Mouse (Mus musculus) MEL (cell line): ENCODE measurements around the gene Prdx1.

Experiments
- CTCF ChIP-seq, 3 experiments: IDR thresholded peaks in 2 of 3; conservative IDR thresholded peaks in 1 of 3; 2 replicates each; pipeline ENCODE4 v1.5.1; 2011 to 2012; ENCODE audit warnings: low read length in 3 of 3, low read depth in 2 of 3, mild to moderate bottlenecking in 2 of 3, improper control_type of control experiment in 1 of 3, inconsistent platforms in 1 of 3, mixed read lengths in 1 of 3, moderate library complexity in 1 of 3; ENCODE audit not compliant: control insufficient read depth in 1 of 3, insufficient read depth in 1 of 3, poor library complexity in 1 of 3, severe bottlenecking in 1 of 3
- E2F4 ChIP-seq: IDR thresholded peaks from 2 replicates; pipeline ENCODE4 v1.6.1; 2011; ENCODE audit warnings: low read depth, low read length, improper control_type of control experiment, borderline replicate concordance
- ELF1 ChIP-seq: IDR thresholded peaks from 2 replicates; pipeline ENCODE4 v1.6.1; 2014; ENCODE audit warnings: low read depth, mild to moderate bottlenecking, inconsistent platforms, low read length, improper control_type of control experiment, moderate library complexity
- EP300 ChIP-seq, 2 experiments: IDR thresholded peaks; 2 replicates each; pipeline ENCODE4 v1.6.1; 2011; ENCODE audit warnings: improper control_type of control experiment in 2 of 2, low read length in 2 of 2, low read depth in 1 of 2, mild to moderate bottlenecking in 1 of 2
- MEF2A ChIP-seq: IDR thresholded peaks from 2 replicates; pipeline ENCODE4 v1.6.1; 2014; ENCODE audit warnings: low read depth, mild to moderate bottlenecking, inconsistent platforms, low read length, improper control_type of control experiment; ENCODE audit not compliant: poor library complexity, insufficient replicate concordance, severe bottlenecking; ENCODE audit errors: extremely low read depth
- NRF1 ChIP-seq: IDR thresholded peaks from 2 replicates; pipeline ENCODE4 v1.6.1; 2014; ENCODE audit warnings: low read depth, mild to moderate bottlenecking, inconsistent platforms, low read length, improper control_type of control experiment, moderate library complexity; ENCODE audit not compliant: poor library complexity, insufficient read depth, severe bottlenecking
- POLR2A ChIP-seq, 2 experiments: IDR thresholded peaks; 2 replicates each; pipeline ENCODE4 v1.6.1; 2011 to 2012; ENCODE audit warnings: low read length in 2 of 2, mild to moderate bottlenecking in 2 of 2, control low read depth in 1 of 2, improper control_type of control experiment in 1 of 2, low read depth in 1 of 2, moderate library complexity in 1 of 2; ENCODE audit not compliant: control insufficient read depth in 1 of 2, insufficient read depth in 1 of 2, poor library complexity in 1 of 2
- RCOR1 ChIP-seq: IDR thresholded peaks from 2 replicates; pipeline ENCODE4 v1.6.1; 2012; ENCODE audit warnings: low read depth, mild to moderate bottlenecking, inconsistent platforms, low read length, improper control_type of control experiment
- SIN3A ChIP-seq: IDR thresholded peaks from 2 replicates; pipeline ENCODE4 v1.6.1; 2012; ENCODE audit warnings: low read length, improper control_type of control experiment, inconsistent platforms
- SMC3 ChIP-seq: IDR thresholded peaks from 2 replicates; pipeline ENCODE4 v1.6.1; 2011; ENCODE audit warnings: low read depth, low read length, improper control_type of control experiment
- TAL1 ChIP-seq: IDR thresholded peaks from 2 replicates; pipeline ENCODE4 v1.6.1; 2012; ENCODE audit warnings: mild to moderate bottlenecking, inconsistent platforms, low read length, moderate library complexity, mixed read lengths
- USF2 ChIP-seq, 2 experiments: IDR thresholded peaks; 2 replicates each; pipeline ENCODE4 v1.6.1; 2011 to 2012; ENCODE audit warnings: improper control_type of control experiment in 2 of 2, low read length in 2 of 2, borderline replicate concordance in 1 of 2, inconsistent platforms in 1 of 2, low read depth in 1 of 2, mild to moderate bottlenecking in 1 of 2; ENCODE audit not compliant: insufficient read depth in 1 of 2
- ZC3H11A ChIP-seq: IDR thresholded peaks from 2 replicates; pipeline ENCODE4 v1.6.1; 2012; ENCODE audit warnings: low read depth, mild to moderate bottlenecking, inconsistent platforms, low read length, improper control_type of control experiment
- ZNF384 ChIP-seq: IDR thresholded peaks from 2 replicates; pipeline ENCODE4 v1.6.1; 2012; ENCODE audit warnings: low read depth, mild to moderate bottlenecking, inconsistent platforms, low read length, improper control_type of control experiment

- TF ChIP-seq E2F4 (no peak), POLR2A (IDR thresholded peaks at IDR 0.05; ENCODE audit: control insufficient read depth in 1 of 2, insufficient read depth in 1 of 2, low read depth in 1 of 2, low read length in 2 of 2, poor library complexity in 1 of 2) (no peak), CTCF (IDR thresholded peaks at IDR 0.05 in 2 of 3, conservative IDR thresholded peaks at IDR 0.05 in 1 of 3; ENCODE audit: control insufficient read depth in 1 of 3, insufficient read depth in 1 of 3, low read depth in 2 of 3, low read length in 3 of 3, poor library complexity in 1 of 3, severe bottlenecking in 1 of 3) (no peak), USF2 (IDR thresholded peaks at IDR 0.05; ENCODE audit: borderline replicate concordance in 1 of 2, insufficient read depth in 1 of 2, low read depth in 1 of 2, low read length in 2 of 2) (no peak), NRF1 (no peak), ZNF384 (no peak), SIN3A (no peak), ELF1 (no peak), SMC3 (no peak), TAL1 (no peak), RCOR1 (no peak), ZC3H11A (no peak), EP300 (IDR thresholded peaks at IDR 0.05; ENCODE audit: low read depth in 1 of 2, low read length in 2 of 2) (no peak), MEF2A (no peak)
Observed at GRCm38 (mm10) chr4:116650365-116650764, 35.0 kb upstream of the Prdx1 start.
